Mouse (Mus musculus) intestine, postnatal 0 days (tissue): ENCODE measurements around the gene Ss18l1. TPM values are rescaled to one million over a fixed set of nuclear protein-coding genes. Genes with fewer than 3 reads are reported as not detected.

Source experiments
- ATAC-seq: fragments of 200-750 bp; cut with Nextera tagmentation; 2 replicates; pipeline ENCODE4 v1.8.0; 2017; ENCODE audit warnings: mild to moderate bottlenecking, moderate TSS enrichment, moderate library complexity
- H3K27ac ChIP-seq: fragments of 300-500 bp; sonication (generic); 2 replicates; pipeline ENCODE4 v1.5.1; 2014; ENCODE audit warnings: mild to moderate bottlenecking, low read depth, low read length, moderate library complexity
- H3K27me3 ChIP-seq: fragments of 300-500 bp; sonication (generic); replicated peaks from 2 replicates; pipeline ENCODE4 v1.6.1; 2014; ENCODE audit warnings: low read length, mixed read lengths; ENCODE audit not compliant: control insufficient read depth, insufficient read depth
- H3K36me3 ChIP-seq: fragments of 300-500 bp; sonication (generic); 2 replicates; pipeline ENCODE4 v1.6.1; 2014; ENCODE audit warnings: mild to moderate bottlenecking, moderate library complexity; ENCODE audit not compliant: control insufficient read depth, insufficient read depth
- H3K4me1 ChIP-seq: fragments of 300-500 bp; sonication (generic); replicated peaks from 2 replicates; pipeline ENCODE4 v1.6.1; 2014; ENCODE audit warnings: antibody characterized with exemption, low read length, mixed read lengths; ENCODE audit not compliant: control insufficient read depth, insufficient read depth
- H3K4me2 ChIP-seq: fragments of 300-500 bp; sonication (generic); replicated peaks from 2 replicates; pipeline ENCODE4 v1.6.1; 2014; ENCODE audit warnings: low read depth, mild to moderate bottlenecking, moderate library complexity
- H3K4me3 ChIP-seq: fragments of 300-500 bp; sonication (generic); 2 replicates; pipeline ENCODE4 v1.5.1; 2014; ENCODE audit warnings: low read depth, low read length
- H3K9ac ChIP-seq: fragments of 300-500 bp; sonication (generic); 2 replicates; pipeline ENCODE4 v1.6.1; 2014; ENCODE audit warnings: mild to moderate bottlenecking, low read depth, low read length
- H3K9me3 ChIP-seq: fragments of 300-500 bp; sonication (generic); 2 replicates; pipeline ENCODE4 v1.6.1; 2016; ENCODE audit warnings: mixed run types; ENCODE audit not compliant: control insufficient read depth
- CTCF ChIP-seq: sonication (generic); IDR thresholded peaks from 2 replicates; pipeline ENCODE4 v1.5.1; 2016; ENCODE audit warnings: low read depth, mild to moderate bottlenecking, control low read depth, antibody characterized with exemption, moderate library complexity
- WGBS: fragments of 180-500 bp; shearing (Covaris S2); extraction: QIAGEN DNeasy Blood & Tissue Kit; methylation state at CpG from one replicate; pipeline ENCODE4 v1.1.7; 2014; 5-methylcytosine and 5-hydroxymethylcytosine counted together
- polyA plus RNA-seq: library from polyadenylated mRNA; unstranded; fragments of >200 nt; fragmentation: Nextera tagmentation; extraction: Ambion mirVana; gene quantifications from 2 replicates; pipeline ENCODE4 v1.2.1, GENCODE M21; 2015

The Ss18l1 gene
- polyA plus RNA-seq, 1 experiment from 2014 or later, result 1.2 TPM

GRCm38 (mm10) chr2:180077622-180078021 is 35.3 kb downstream of the Ss18l1 start:
- Histone ChIP-seq H3K4me3 (no peak overlapping the region), H3K9ac (no peak overlapping the region), H3K27ac (no peak overlapping the region), H3K9me3 (no peaks in the 10 kb centered on the region), H3K4me1 (no peaks in the 10 kb centered on the region), H3K36me3 (peaks cover 28% of the 10 kb centered on the region; the same call in 1 of the 2 replicates), H3K27me3 (no peaks in the 10 kb centered on the region), H3K4me2 (no peak overlapping the region)
- no peak for TF ChIP-seq CTCF
- ATAC-seq, result no peak
- 76% methylated on average over 3 of the region's 3 CpGs for WGBS

GRCm38 (mm10) chr2:180080680-180081079 is 38.4 kb downstream of the Ss18l1 start:
- no peak overlapping the region for H3K27ac ChIP-seq
- no peak for TF ChIP-seq CTCF
- 73% methylated on average over 8 of the region's 8 CpGs for WGBS
- H3K9ac ChIP-seq, result no peak overlapping the region
- H3K9me3 ChIP-seq, result no peaks in the 10 kb centered on the region
- H3K27me3 ChIP-seq, result no peaks in the 10 kb centered on the region
- H3K4me1 ChIP-seq, result no peaks in the 10 kb centered on the region
- peaks cover 31% of the 10 kb centered on the region for H3K36me3 ChIP-seq
- no peak overlapping the region for H3K4me2 ChIP-seq
- no peak overlapping the region for H3K4me3 ChIP-seq
- ATAC-seq, result no peak

GRCm38 (mm10) chr2:180083063-180083462 is 40.8 kb downstream of the Ss18l1 start:
- Histone ChIP-seq H3K4me1 (no peaks in the 10 kb centered on the region), H3K4me3 (no peak overlapping the region), H3K27me3 (no peaks in the 10 kb centered on the region), H3K4me2 (no peak overlapping the region), H3K36me3 (peaks cover 21% of the 10 kb centered on the region), H3K9ac (no peak overlapping the region), H3K27ac (no peak overlapping the region), H3K9me3 (no peaks in the 10 kb centered on the region)
- 94% methylated on average over 10 of the region's 10 CpGs for WGBS
- no peak for TF ChIP-seq CTCF
- no peak for ATAC-seq

GRCm38 (mm10) chr2:180084565-180084964 is 42.3 kb downstream of the Ss18l1 start:
- 40% methylated on average over 3 of the region's 3 CpGs for whole genome bisulfite sequencing
- no peak for TF ChIP-seq CTCF
- no peak for ATAC-seq
- no peak overlapping the region for H3K9ac ChIP-seq
- H3K4me1 ChIP-seq, result no peaks in the 10 kb centered on the region
- H3K4me3 ChIP-seq, result no peak overlapping the region
- no peaks in the 10 kb centered on the region for H3K9me3 ChIP-seq
- no peak overlapping the region for H3K27ac ChIP-seq
- H3K4me2 ChIP-seq, result no peak overlapping the region
- H3K27me3 ChIP-seq, result no peaks in the 10 kb centered on the region
- H3K36me3 ChIP-seq, result peaks cover 14% of the 10 kb centered on the region

- WGBS, result 78% methylated on average over 16 of the region's 16 CpGs
- Histone ChIP-seq H3K27me3 (no peaks in the 10 kb centered on the region), H3K4me3 (no peak overlapping the region), H3K4me1 (no peaks in the 10 kb centered on the region), H3K4me2 (no peak overlapping the region), H3K9ac (no peak overlapping the region), H3K9me3 (no peaks in the 10 kb centered on the region), H3K27ac (no peak overlapping the region), H3K36me3 (peaks cover 14% of the 10 kb centered on the region)
- no peak for ATAC-seq
- TF ChIP-seq CTCF, result no peak
Measured at GRCm38 (mm10) chr2:180085926-180086636, 43.8 kb downstream of the Ss18l1 start.

GRCm38 (mm10) chr2:180086637-180087027 is 44.3 kb downstream of the Ss18l1 start:
- no peak for TF ChIP-seq CTCF
- H3K27ac ChIP-seq, result no peak overlapping the region
- H3K9me3 ChIP-seq, result no peaks in the 10 kb centered on the region
- peaks cover 14% of the 10 kb centered on the region for H3K36me3 ChIP-seq
- no peak overlapping the region for H3K9ac ChIP-seq
- no peak for ATAC-seq
- no peak overlapping the region for H3K4me2 ChIP-seq
- H3K4me1 ChIP-seq, result no peaks in the 10 kb centered on the region
- H3K4me3 ChIP-seq, result no peak overlapping the region
- H3K27me3 ChIP-seq, result no peaks in the 10 kb centered on the region
- WGBS, result 84% methylated on average over 5 of the region's 5 CpGs

GRCm38 (mm10) chr2:180087472-180087871 is 45.2 kb downstream of the Ss18l1 start:
- Histone ChIP-seq H3K9me3 (no peaks in the 10 kb centered on the region), H3K4me2 (no peak overlapping the region), H3K36me3 (peaks cover 9% of the 10 kb centered on the region), H3K4me3 (no peak overlapping the region), H3K27ac (no peak overlapping the region), H3K27me3 (no peaks in the 10 kb centered on the region), H3K4me1 (no peaks in the 10 kb centered on the region), H3K9ac (no peak overlapping the region)
- TF ChIP-seq CTCF, result peak; percentile 31
- no peak for ATAC-seq
- 86% methylated on average over 4 of the region's 4 CpGs for WGBS
